Mouse (Mus musculus) monocyte, adult 2 months (primary cell): Measurements from ENCODE around the gene Mixl1.

Experiments
- DNase-seq, 2 experiments: peaks; one replicate each; pipeline ENCODE4 v3.0.0; 2022; ENCODE audit warnings: low spot score in 2 of 2, low read depth in 1 of 2

Gene Mixl1

DNA sequence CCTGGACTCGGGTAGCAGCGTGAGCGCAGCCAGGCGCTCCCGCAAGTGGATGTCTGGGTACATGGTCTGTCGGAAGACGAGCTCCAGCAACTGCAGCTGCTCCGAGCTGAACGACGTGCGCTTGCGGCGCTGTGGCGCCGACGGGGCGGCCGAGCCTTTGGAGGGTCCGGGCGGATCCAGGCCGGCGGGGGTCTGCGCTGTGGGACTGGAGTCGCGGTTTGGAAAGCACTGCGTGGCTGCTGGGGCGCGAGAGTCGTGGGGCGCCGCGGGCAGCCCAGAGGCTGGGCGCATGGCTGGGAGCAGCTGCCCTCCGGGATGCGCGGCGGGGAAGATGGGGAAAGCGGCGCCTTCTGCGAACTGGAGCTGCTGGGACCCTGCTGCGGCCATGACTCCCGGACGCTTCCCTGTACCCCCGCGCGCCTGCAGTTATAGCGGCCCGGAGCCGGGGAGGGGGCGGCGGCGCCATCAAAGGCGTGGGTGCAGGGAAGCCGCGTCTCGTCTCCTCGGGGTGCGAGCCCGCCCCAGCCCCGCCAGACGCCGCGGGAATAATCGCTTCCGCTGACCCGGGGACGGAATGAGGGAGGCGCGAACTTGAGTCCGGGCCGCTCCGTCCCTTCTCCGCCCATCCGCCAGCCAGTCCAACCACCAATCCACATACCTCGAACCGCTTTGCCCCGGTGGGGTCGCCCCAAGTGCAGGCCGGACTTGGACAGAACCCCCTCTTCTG lies at the start of gene Mixl1:
Gene Mixl1, minus strand, starts transcription at position 409 of the 727 bp plus-strand sequence.
- no peak for DNase-seq

DNA sequence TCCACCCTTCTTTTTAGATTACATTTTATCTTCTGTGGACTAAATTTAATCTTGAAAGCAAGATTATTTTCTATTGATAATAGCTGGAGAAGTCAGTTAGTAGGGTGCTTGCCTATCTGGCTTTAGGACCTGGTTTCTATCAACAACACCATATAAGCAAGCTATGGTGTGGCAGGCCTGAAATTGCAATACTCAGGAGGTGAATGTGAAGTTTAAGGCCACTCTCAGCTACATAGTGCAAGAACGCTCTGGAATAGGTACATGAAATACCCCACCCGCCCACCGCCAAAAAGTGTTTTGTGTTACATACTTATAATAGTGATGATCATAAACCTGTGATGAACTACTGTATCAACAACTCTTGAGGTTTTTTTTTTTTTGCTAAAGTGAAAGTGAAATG lies 32.4 kb upstream of the Mixl1 start:
- DNase-seq, result no peak

DNA sequence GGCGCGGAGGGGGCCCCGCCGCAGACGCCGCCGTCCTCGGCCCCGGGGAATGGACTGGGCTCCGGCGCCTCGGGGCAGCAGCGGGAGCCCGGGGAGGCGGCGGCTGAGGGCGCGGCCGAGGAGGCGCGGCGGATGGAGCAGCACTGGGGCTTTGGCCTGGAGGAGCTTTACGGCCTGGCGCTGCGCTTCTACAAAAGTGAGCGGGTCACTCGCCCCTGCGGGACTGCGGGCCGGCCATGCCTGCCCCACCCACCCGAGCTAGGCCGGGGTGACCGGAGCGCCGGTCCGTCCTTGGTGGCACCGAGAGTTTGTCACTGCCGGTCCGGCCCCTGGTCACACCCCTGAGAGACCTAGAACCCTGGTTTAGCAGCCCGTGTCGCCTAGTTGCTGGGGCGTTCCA lies 29.3 kb upstream of the Mixl1 start:
- peak in 1 of 2 experiments; percentile 12 for DNase-seq

DNA sequence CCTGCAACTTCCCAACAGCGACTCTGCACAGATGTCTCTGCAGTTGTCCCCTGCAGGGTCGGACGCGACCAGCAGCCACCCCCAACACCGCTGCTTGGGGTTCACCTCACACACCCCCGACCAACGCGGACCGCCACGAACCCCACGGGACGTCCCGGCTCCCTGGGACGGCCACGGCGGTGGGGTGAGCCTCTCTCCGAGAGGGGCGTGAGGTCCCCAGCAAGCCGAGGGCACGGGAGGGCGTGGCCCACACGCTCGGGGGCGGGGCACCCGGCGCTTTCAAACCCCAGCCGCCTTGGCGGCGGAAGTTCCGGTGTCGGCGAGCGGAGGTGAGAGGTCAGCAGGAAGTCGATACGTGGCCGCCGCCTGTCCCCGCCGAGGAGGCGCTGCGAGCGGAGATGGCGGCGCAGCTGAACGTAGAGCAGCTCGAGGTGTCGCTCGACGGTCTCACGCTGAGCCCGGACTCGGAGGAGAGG lies 28.9 kb upstream of the Mixl1 start, which contains the start of gene Acbd3:
Gene Acbd3, plus strand, starts transcription at position 340 of the 476 bp plus-strand sequence.
- peak; percentile 72 to 80 for DNase-seq

DNA sequence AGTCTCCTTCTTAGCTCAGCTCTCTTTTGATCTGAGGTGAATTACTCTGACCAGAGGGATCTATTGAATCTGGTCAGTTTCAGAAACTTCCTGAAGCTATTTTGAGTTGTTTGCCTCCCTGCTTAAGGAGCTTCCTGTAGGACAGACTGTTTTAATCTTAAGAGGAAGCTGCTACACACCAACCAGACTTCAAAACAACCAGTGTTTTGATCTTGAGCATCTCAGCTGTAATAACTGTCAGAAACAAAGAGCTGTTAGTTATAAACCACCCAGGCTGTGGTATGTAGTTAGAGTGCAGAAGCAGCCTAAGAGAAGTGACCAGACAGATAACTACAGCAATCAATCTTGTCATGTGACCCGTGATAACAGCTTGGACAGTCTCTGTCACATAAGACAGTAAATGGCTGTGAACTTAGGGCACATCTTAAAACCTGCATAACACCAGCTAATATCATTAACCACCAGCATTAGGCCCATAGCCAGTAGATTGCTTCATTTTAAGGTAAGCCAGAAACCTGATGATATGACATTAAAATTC lies 26.9 kb upstream of the Mixl1 start:
- DNase-seq, result no peak

DNA sequence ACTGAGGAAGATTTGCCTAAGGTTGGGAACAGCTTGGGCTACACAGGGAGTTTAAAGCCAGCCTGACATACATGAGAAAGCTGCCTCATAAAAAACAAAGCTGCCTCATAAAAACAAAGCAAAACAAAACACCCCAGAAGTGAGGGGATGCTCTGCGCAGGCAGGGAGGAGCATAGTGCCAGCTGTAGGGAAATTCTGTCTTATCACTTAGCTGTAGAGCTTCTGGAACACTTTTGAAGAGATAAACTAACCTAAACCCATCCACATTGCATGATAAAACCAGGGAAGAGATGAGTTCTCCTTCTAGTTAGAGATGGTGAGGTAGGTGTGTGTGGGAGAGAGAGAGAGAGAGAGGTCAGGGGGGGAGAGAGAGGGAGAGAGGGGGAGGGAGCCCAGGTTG lies 25.8 kb upstream of the Mixl1 start:
- DNase-seq, result no peak

DNA sequence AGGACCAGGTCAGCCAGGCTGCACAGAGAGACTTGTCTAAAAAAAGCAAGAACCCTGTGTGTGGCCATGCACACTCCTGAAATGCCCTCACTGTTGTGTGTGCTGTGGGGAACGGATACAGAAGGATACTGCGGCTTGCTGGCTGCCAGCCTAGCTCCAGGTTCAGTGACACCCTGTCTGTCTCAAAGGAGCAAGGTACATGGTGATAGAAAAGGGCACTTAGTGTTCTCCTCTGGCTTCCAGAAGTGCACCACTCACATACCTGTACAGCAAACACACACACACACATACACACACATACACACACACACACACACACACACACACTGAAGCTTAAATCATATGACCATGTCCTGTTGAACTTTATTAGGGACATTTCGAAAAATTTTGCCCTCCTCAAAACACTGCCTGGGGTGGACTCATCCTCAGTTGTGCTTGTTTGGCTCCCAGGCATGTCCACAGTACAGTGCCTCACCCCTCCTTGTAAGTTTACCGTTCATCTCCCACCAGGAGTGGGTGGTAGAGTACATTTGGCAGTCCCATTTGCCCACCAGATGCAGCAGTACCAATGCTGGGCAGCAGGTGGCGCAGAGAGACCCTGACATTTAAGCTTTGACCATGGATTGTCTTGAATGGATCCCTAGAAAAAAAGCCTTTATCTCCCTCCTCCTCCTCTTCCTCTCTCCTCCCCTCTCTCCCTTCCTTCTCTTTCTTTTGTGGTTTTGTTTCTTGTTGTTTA lies 23.3 kb upstream of the Mixl1 start:
- DNase-seq, result peak; percentile 43 to 75

DNA sequence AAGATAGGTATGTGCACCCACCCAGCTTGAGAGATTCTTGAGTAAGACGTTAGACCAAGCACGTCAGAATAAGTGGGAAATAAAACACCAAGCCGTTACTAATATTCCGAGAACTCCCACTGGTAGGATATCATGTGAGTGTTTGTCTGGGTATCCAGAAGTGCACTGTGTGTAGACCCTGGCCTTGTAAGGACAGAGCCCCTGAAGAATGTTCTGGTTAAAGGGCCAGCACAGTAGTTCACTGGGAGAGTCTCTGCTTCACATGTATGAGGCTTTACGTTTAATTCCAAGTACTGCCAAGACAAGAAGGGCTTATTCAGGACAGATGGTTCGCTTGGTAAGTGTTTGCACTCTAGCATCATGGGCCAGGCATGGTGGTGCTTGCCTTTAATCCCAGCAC lies 22.6 kb upstream of the Mixl1 start:
- no peak for DNase-seq

DNA sequence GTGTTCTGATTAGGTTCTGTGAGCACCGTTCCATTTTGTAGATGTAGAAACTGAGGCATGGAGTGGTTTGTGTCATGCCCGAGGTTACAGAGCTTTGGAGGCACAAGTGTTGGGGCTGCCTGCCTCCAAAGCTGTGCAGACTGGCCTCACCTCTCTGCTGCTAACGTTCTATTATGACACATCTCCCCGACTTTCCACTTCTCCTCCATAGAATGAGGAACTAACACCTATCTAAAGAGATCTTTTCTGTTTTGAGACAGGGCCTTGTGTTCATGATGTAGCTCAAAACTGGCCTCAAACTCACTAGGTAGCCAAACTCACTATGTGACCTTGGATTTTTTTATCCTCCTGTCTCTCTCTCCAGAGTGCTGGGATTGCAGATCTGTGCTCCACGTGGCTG lies 21.9 kb upstream of the Mixl1 start:
- DNase-seq, result no peak

DNA sequence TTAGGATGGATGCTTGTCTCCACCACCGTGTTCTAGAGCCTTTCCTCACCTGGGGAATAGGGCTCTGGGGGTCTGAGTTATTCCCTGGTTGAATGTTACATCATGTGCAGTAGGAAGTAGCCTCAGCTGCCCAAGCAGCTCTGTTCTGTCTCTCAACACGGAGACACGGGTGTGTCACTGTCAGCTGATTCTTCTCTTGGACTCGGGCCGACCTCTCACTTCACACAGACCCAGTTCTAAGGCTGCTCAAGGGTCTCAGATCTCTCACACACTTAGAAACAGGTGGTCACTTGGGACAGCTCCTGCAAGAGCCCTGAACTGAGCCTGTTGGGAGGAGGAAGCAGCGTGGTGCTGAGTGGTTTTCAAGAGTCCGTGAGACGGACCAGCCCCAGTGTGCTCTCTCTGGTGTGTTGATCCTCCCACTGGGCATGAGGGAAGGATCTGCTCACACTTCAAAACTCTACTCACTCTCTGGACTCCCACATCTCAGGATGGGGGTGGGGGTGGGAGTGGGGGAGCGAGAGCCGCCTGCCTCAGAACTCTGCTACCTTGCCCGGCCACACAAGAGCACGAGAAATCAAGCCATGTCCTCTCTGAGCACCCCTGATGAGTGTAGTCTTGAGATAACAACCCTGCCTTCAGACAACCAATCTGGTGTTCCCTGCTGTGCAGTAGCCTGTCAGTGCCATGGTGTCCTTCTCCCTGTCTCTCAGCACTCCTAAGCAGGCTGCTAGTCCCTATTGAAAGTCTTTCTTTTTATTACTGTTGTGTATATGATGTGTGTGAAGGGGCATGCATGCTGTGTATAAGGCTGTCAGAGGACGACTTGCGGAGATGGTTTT lies 12.3 kb upstream of the Mixl1 start:
- no peak for DNase-seq

DNA sequence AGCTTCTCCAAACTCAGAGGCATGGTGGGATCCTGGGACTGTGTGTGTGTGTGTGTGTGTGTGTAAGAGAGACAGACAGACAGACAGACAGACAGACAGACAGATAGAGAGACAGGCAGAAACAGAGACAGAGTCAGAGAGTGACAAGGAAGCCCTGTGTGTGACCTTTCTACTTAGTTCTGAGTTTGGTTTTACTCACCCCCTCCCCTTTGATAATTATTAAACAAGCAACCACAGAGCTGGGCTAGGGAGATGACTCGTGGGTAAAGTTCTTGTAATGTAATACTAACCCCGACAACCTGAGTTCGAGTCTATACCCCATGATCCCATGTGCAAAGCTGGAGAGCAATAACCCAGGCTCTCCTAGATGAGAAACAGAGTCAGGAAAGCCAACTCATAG lies 11.0 kb upstream of the Mixl1 start:
- no peak for DNase-seq

DNA sequence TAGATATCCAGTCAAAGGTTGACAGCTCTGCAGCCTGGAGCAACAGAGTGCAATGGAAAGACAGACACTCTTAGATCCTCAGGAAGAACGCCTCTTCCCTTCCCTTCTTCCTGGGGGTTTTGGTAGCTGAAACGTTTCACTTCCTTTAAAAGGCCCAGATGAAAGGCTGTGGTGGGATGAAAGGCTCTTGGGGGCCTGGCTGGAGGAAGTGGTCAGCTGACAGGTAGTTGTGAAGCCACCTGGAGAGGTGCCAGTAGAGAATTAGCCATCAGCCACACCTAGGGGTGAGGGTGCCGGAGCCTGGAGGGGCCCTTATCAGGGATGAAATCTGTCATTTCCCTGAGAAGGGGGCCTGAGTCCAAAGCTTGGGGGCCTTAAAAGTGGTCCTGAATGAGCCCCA lies 10.5 kb upstream of the Mixl1 start:
- DNase-seq, result no peak

DNA sequence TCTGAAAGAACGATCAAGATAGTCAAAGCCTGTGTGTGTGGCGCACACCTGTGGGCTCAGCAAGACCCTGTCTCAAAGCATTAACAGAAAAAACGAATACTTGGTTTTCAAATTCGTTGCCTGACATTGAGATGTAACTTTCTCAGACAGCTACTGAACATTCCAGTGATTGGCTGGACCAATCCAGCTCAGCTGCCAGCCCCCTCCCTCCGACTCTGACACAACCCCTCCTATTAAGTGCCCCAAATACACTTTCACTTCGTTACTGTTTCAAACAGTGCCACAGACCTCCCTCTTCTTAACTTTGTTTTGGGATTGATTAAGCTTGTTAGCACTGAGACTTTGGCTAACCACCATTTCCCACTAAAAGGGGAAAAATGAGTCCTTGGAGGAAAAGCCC lies 6.6 kb upstream of the Mixl1 start:
- no peak for DNase-seq

DNA sequence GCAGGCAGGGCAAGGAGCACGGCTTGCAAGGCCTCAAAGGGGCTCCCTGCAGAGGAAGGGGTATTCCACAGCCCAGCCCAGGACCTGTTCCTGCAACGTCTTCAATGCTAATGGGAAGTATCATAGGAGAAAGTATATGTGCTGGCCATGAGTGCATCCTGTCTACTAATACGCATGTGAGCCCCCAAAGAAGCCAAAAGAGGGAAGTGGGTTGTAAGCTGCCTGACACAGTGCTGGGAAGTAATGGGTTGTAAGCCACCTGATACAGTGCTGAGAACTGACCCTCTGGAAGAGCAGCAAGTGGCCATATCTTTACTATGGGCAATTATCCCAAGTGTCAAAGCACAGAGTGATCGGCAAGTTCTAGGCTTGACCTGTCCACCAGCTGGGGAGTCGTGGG lies 1.2 kb upstream of the Mixl1 start:
- DNase-seq, result no peak

DNA sequence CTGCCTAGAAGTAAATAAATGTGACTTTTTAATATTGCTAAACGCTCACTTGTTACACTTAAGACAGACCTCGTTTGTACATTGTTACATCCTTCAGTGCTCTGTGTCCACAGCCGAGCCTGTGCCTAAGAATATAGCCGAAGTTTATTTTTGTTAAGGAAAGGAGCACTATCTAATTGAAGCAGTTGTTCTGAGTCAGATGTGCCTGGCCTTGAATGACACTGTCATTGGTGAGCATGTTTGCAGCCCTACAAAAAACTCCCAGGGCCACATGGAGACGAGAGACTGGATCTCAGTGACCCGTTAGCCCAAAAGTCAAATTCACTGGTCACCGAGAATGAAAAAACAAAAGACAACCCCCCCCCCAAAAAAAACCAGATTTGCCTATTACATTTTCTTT lies 5.5 kb downstream of the Mixl1 start:
- DNase-seq, result no peak
